Mouse (Mus musculus): ENCODE measurements around the gene Nphp4.

DNA sequence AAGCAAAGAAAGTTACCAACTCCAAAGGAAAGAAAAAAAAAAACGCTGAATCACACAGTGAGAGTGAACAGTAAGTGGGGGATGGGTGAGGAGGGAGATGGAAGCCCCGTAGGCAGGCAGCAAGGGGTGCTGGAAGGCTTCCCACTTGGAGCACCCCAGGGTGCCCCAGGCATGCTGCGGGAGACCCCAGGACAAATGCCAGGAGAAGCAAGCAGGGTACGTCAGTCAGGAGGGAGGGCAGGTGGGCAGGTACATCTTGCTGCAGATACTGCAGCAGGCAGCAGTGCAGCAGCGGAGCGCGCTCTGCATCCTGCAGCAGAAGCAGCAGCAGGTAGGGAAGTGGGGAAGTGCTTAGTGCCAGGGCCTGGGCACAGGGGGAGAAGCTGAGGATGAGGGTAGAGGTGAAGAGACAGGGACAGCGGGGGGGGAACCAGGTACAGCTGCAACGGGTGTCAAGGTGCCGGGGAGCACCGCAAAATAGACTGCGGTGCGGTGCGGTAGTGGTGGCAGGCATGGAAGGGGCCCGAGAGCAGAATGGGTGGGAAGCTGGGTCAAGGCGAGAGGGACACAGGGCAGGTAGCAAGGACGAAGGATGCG is at the start of gene Nphp4:
- TF ChIP-seq CTCF (IDR thresholded peaks at IDR 0.05; ENCODE audit: insufficient read depth, low read depth, low read length) (no peak), POLR2A (IDR thresholded peaks at IDR 0.05; ENCODE audit: insufficient read depth, low read depth, low read length) (0 out of 2 replicates have a peak, but pooled peaks have one; percentile 0)
